Mouse (Mus musculus) CH12.LX (cell line): ENCODE measurements around the gene Pttg1ip. TPM values are rescaled to one million over a fixed set of nuclear protein-coding genes. Genes with fewer than 3 reads are reported as not detected.

ENCODE experiments used
- DNase-seq: peaks from one replicate; pipeline ENCODE4 v3.0.0-alpha.2; 2013; ENCODE audit errors: extremely low read depth
- H3K27ac ChIP-seq: 2 replicates; pipeline ENCODE4 v1.5.1; 2012; ENCODE audit warnings: low read depth, mild to moderate bottlenecking, control low read depth, moderate library complexity; ENCODE audit not compliant: insufficient read depth
- H3K27me3 ChIP-seq: replicated peaks from 2 replicates; pipeline ENCODE3; 2012; ENCODE audit warnings: inconsistent platforms
- H3K36me3 ChIP-seq, 2 experiments: replicated peaks in 1 of 2; 2 replicates each; pipeline versions ENCODE3 to v1.6.1; 2012; ENCODE audit warnings: inconsistent platforms in 1 of 2, low read length in 1 of 2, mild to moderate bottlenecking in 1 of 2, mixed read lengths in 1 of 2, moderate library complexity in 1 of 2; ENCODE audit not compliant: control insufficient read depth in 1 of 2, insufficient read depth in 1 of 2
- H3K4me1 ChIP-seq, 2 experiments: 2 replicates each; pipeline ENCODE4 v1.6.1; 2012; ENCODE audit warnings: inconsistent platforms in 1 of 2, moderate library complexity in 1 of 2; ENCODE audit not compliant: insufficient read depth in 2 of 2, control insufficient read depth in 1 of 2
- H3K4me2 ChIP-seq: 2 replicates; pipeline ENCODE4 v1.6.1; 2012; ENCODE audit warnings: low read depth, mild to moderate bottlenecking, control low read depth; ENCODE audit not compliant: poor library complexity, insufficient read depth, severe bottlenecking
- H3K4me3 ChIP-seq, 3 experiments: fragments of 150-350 bp in 1 of 3; sonication (generic) in 1 of 3; replicated peaks in 1 of 3; 2 replicates each; pipeline versions ENCODE3 to v1.5.1; 2011 to 2012; ENCODE audit warnings: low read depth in 2 of 3, low read length in 2 of 3, mild to moderate bottlenecking in 2 of 3, moderate library complexity in 2 of 3, control low read depth in 1 of 3, improper control_type of control experiment in 1 of 3, inconsistent platforms in 1 of 3, mixed read lengths in 1 of 3; ENCODE audit not compliant: poor library complexity in 1 of 3
- H3K79me2 ChIP-seq: replicated peaks from 2 replicates; pipeline ENCODE4 v1.6.1; 2012; ENCODE audit warnings: mild to moderate bottlenecking, moderate library complexity; ENCODE audit not compliant: control insufficient read depth, poor library complexity, insufficient read depth, severe bottlenecking; ENCODE audit errors: extremely low read depth
- H3K9ac ChIP-seq: 2 replicates; pipeline ENCODE4 v1.6.1; 2012; ENCODE audit warnings: low read depth, mild to moderate bottlenecking, control low read depth, moderate library complexity; ENCODE audit not compliant: insufficient read depth
- H3K9me3 ChIP-seq: replicated peaks from 2 replicates; pipeline ENCODE3; 2012; ENCODE audit warnings: low read length, inconsistent platforms, mixed read lengths
- BHLHE40 ChIP-seq: IDR thresholded peaks from 2 replicates; pipeline ENCODE4 v1.6.1; 2011; ENCODE audit warnings: mild to moderate bottlenecking, low read depth, low read length, improper control_type of control experiment
- CHD1 ChIP-seq: IDR thresholded peaks from 2 replicates; pipeline ENCODE4 v1.6.1; 2012; ENCODE audit warnings: low read depth, low read length, improper control_type of control experiment, inconsistent platforms
- CTCF ChIP-seq, 2 experiments: IDR thresholded peaks in 1 of 2; conservative IDR thresholded peaks in 1 of 2; 2 replicates each; pipeline ENCODE4 v1.5.1; 2011 to 2012; ENCODE audit warnings: low read depth in 2 of 2, low read length in 2 of 2, improper control_type of control experiment in 1 of 2, inconsistent platforms in 1 of 2, mild to moderate bottlenecking in 1 of 2, moderate library complexity in 1 of 2
- ELF1 ChIP-seq: IDR thresholded peaks from 2 replicates; pipeline ENCODE4 v1.6.1; 2014; ENCODE audit warnings: low read depth, mild to moderate bottlenecking, inconsistent platforms, low read length, improper control_type of control experiment
- ETS1 ChIP-seq: conservative IDR thresholded peaks from 2 replicates; pipeline ENCODE4 v1.6.1; 2012; ENCODE audit warnings: low read depth, mild to moderate bottlenecking, inconsistent platforms, low read length, improper control_type of control experiment, moderate library complexity
- IRF4 ChIP-seq: IDR thresholded peaks from 2 replicates; pipeline ENCODE4 v1.6.1; 2014; ENCODE audit warnings: low read depth, mild to moderate bottlenecking, inconsistent platforms, low read length, improper control_type of control experiment
- KAT2A ChIP-seq: IDR thresholded peaks from 2 replicates; pipeline ENCODE4 v1.6.1; 2012; ENCODE audit warnings: low read length, improper control_type of control experiment, inconsistent platforms; ENCODE audit not compliant: insufficient replicate concordance
- MAX ChIP-seq: IDR thresholded peaks from 2 replicates; pipeline ENCODE4 v1.6.1; 2011; ENCODE audit warnings: low read length, improper control_type of control experiment
- NELFE ChIP-seq: IDR thresholded peaks from 2 replicates; pipeline ENCODE4 v1.6.1; 2011; ENCODE audit warnings: low read depth, low read length, improper control_type of control experiment
- PAX5 ChIP-seq: IDR thresholded peaks from 2 replicates; pipeline ENCODE4 v1.6.1; 2012; ENCODE audit warnings: low read length, inconsistent platforms, mixed read lengths
- SMC3 ChIP-seq: IDR thresholded peaks from 2 replicates; pipeline ENCODE4 v1.6.1; 2011; ENCODE audit warnings: low read depth, low read length, improper control_type of control experiment
- USF1 ChIP-seq: IDR thresholded peaks from 2 replicates; pipeline ENCODE4 v1.6.1; 2014; ENCODE audit warnings: low read depth, mild to moderate bottlenecking, inconsistent platforms, low read length, improper control_type of control experiment
- USF2 ChIP-seq: conservative IDR thresholded peaks from 2 replicates; pipeline ENCODE4 v1.6.1; 2011; ENCODE audit warnings: low read depth, low read length, improper control_type of control experiment
- dilution Hi-C: fragments of 300-500 bp; cut with MboI; formaldehyde crosslinking; loops from 2 replicates; pipeline ENCODE4 v1.14.3; 2020; ENCODE audit warnings: low sequenced_read_pairs; ENCODE audit not compliant: extremely low pct_unique_long_range_greater_than_20kb, extremely low pct_ligation_motif_present
- in situ Hi-C: fragments of 300-500 bp; cut with MboI; formaldehyde crosslinking; loops from 3 replicates; pipeline ENCODE4 v1.14.3; 2019; ENCODE audit warnings: low sequenced_read_pairs, low pct_ligation_motif_present, low pct_unique_long_range_greater_than_20kb, mixed read lengths
- polyA plus RNA-seq: library from polyadenylated mRNA; unstranded; fragments of >175 nt; gene quantifications from 2 replicates; pipeline ENCODE4 v1.2.1, GENCODE M21; 2012; ENCODE audit warnings: low read depth; ENCODE audit not compliant: insufficient read length
- total RNA-seq, 2 experiments: library from RNA; depleted of rRNA; stranded (reverse); fragments of 300-350 nt in 1 of 2; fragments of >200 nt in 1 of 2; gene quantifications; 2 replicates each; pipeline ENCODE4 v1.2.3; 2012 to 2014

The Pttg1ip gene
- total and polyA plus RNA-seq, 3 experiments, result 18.9 to 25.3 (median 20.7) TPM

- no peak overlapping the region for H3K4me2 ChIP-seq
- peaks cover 10 to 84% of the 10 kb centered on the region in 2 experiments for H3K4me1 ChIP-seq
- no peak overlapping the region for H3K9ac ChIP-seq
Measured at GRCm38 (mm10) chr10:77629970-77630369, 48.5 kb downstream of the Pttg1ip start.

DNA sequence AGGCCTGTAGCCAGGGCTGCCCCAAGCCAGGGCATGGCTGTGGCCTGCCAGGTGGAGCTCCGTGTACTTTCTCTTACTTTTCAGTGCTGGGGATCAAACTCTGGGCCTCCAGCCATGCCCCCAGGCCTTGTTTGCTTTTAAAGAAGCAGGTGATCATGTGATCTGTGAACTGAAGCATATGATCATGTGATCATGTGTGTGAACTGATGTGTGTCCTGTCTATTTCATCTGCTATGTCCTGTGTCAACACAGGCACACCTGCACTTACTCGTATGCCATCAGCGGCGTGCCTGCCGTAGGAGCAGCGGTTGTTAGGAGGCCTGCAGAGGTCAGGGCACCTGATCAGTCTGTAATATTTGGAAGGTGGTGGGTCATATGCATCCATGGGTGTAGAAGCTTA is 52.5 kb downstream of the Pttg1ip start:
- DNase-seq, result peak; percentile 52
- peak overlapping the region; percentile 71 for H3K27ac ChIP-seq
- H3K9me3 ChIP-seq, result no peaks in the 10 kb centered on the region
- H3K36me3 ChIP-seq, result peaks cover 54 to 86% of the 10 kb centered on the region in 2 experiments
- H3K4me2 ChIP-seq, result peak overlapping the region; percentile 34; the same call in 1 of the 2 replicates
- peak overlapping the region in 1 of 3 experiments; percentile 47 for H3K4me3 ChIP-seq
- peaks cover 8 to 59% of the 10 kb centered on the region in 2 experiments for H3K4me1 ChIP-seq
- H3K27me3 ChIP-seq, result no peaks in the 10 kb centered on the region
- dilution Hi-C loops, result no loop called here
- TF ChIP-seq BHLHE40, result peak; percentile 82
- no peak for TF ChIP-seq PAX5
- peak; percentile 78 for TF ChIP-seq USF2
- peak; percentile 74 for TF ChIP-seq USF1
- no peak for TF ChIP-seq IRF4
- TF ChIP-seq ETS1, result peak; percentile 68
- H3K79me2 ChIP-seq, result peaks cover 38% of the 10 kb centered on the region
- in situ Hi-C loops, result loop anchor here (25.0 kb wide), 1 partner anchor 253 kb away; no protein-coding TSS in a partner anchor
- no peak overlapping the region for H3K9ac ChIP-seq

More at GRCm38 (mm10) chr10:77629970-77630369, 48.5 kb downstream of the Pttg1ip start:
- H3K4me3 ChIP-seq, result no peak overlapping the region
- H3K27me3 ChIP-seq, result no peaks in the 10 kb centered on the region
- peaks cover 37 to 73% of the 10 kb centered on the region in 2 experiments for H3K36me3 ChIP-seq
- in situ Hi-C loops (loop anchor here (10.0 to 25.0 kb wide), 2 partner anchors 115 to 257 kb away; partner anchors contain the start of gene Fam207a), dilution Hi-C loops (no loop called here)
- H3K79me2 ChIP-seq, result peaks cover 60% of the 10 kb centered on the region
- no peak overlapping the region for H3K27ac ChIP-seq
- no peak for DNase-seq
- no peaks in the 10 kb centered on the region for H3K9me3 ChIP-seq
- TF ChIP-seq MAX, result no peak
- TF ChIP-seq KAT2A, result no peak
- TF ChIP-seq ETS1, result no peak
- TF ChIP-seq CHD1, result no peak
- TF ChIP-seq CTCF (conservative IDR thresholded peaks at IDR 0.05 in 1 of 2, IDR thresholded peaks at IDR 0.05 in 1 of 2; ENCODE audit: low read depth in 2 of 2, low read length in 2 of 2), result peak in 1 of 2 experiments; percentile 42; a peak in 2 of 4 replicates
- no peak for TF ChIP-seq ELF1
- TF ChIP-seq SMC3, result peak; percentile 20; the same call in 1 of the 2 replicates
- TF ChIP-seq NELFE, result no peak
- TF ChIP-seq, all 38 proteins: peak for 2
